Mouse (Mus musculus) small intestine, adult 2 months (tissue): ENCODE data around the gene Dll1. TPM values are rescaled to one million over a fixed set of nuclear protein-coding genes. Genes with fewer than 3 reads are reported as not detected.

Experiments
- H3K27ac ChIP-seq: fragments of 200-500 bp; 2 replicates; pipeline ENCODE4 v1.5.1; 2012; ENCODE audit warnings: low read depth, low read length, control low read depth, inconsistent platforms; ENCODE audit not compliant: insufficient read depth
- H3K27me3 ChIP-seq: fragments of 200-500 bp; 2 replicates; pipeline ENCODE4 v1.6.1; 2012; ENCODE audit warnings: mild to moderate bottlenecking, moderate library complexity, low read length, inconsistent platforms; ENCODE audit not compliant: control insufficient read depth, insufficient read depth
- H3K36me3 ChIP-seq: fragments of 200-500 bp; 2 replicates; pipeline ENCODE4 v1.6.1; 2012; ENCODE audit warnings: mild to moderate bottlenecking, low read length, control low read depth, inconsistent platforms; ENCODE audit not compliant: control insufficient read depth, insufficient read depth
- H3K4me1 ChIP-seq: fragments of 200-500 bp; 2 replicates; pipeline ENCODE4 v1.6.1; 2012; ENCODE audit warnings: low read length, inconsistent platforms, mixed read lengths; ENCODE audit not compliant: control insufficient read depth, insufficient read depth, insufficient read length
- H3K4me3 ChIP-seq: fragments of 200-500 bp; 2 replicates; pipeline ENCODE4 v1.5.1; 2012; ENCODE audit warnings: low read depth, mild to moderate bottlenecking, control low read depth, inconsistent platforms, low read length, moderate library complexity
- CTCF ChIP-seq: fragments of 200-500 bp; IDR thresholded peaks from 2 replicates; pipeline ENCODE4 v1.5.1; 2012; ENCODE audit warnings: low read depth, mild to moderate bottlenecking, control low read depth, inconsistent platforms, low read length, moderate library complexity, mixed read lengths; ENCODE audit not compliant: insufficient replicate concordance, insufficient read length; ENCODE audit errors: extremely low read depth
- POLR2A ChIP-seq: fragments of 200-500 bp; IDR thresholded peaks from 2 replicates; pipeline ENCODE4 v1.6.1; 2012; ENCODE audit warnings: low read depth, mild to moderate bottlenecking, control low read depth, inconsistent platforms, low read length, moderate library complexity
- WGBS: fragments of 180-500 bp; shearing (Covaris S2); methylation state at CpG from one replicate; pipeline ENCODE4 v1.1.7; 2018; 5-methylcytosine and 5-hydroxymethylcytosine counted together
- polyA plus RNA-seq: library from polyadenylated mRNA; depleted of rRNA; stranded (reverse); fragments of >200 nt; gene quantifications from 2 replicates; pipeline ENCODE4 v1.2.3, GENCODE M21; 2012

Dll1 gene
- polyA plus RNA-seq, 1 experiment = 52.5 TPM

DNA sequence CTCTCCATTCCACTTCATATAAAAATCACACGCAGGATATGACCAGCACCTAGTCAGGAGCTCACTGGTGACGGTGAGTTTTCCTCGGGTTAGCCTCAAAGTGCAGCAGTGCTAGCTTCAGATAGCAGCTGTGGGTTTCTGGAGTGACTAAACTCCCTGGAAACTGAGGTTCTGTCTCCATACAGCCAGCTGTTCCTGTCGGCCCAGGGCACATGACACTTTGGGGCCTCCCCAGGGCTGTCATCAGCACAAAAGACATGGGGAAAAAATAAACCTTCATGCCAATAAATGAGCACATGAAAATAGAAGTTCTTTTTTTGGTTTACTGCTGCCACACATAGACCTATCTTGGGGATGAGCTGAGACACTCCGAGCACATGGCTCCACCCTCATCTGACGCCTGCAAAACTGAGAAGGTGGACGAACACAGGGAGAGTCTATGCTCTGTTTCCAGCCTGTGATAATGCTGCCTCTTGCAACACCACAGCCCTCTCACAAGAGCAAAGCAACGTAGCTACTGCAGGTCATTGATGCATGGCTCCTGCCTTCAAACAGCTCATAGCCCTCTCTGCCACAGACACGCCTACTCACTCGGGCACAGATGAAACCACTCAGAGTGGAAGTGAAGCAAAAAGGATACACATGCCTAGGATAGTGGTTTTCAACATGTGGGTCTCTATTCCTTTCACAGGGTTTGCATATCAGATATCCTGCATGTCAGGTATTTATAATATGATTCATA is 23.6 kb downstream of the Dll1 start:
- Histone ChIP-seq H3K4me3 (no peak overlapping the region), H3K27ac (no peak overlapping the region), H3K27me3 (no peaks in the 10 kb centered on the region), H3K4me1 (peaks cover 24% of the 10 kb centered on the region; the same call in 1 of the 2 replicates), H3K36me3 (no peaks in the 10 kb centered on the region)
- 72% methylated on average over 10 of the region's 10 CpGs for WGBS
- TF ChIP-seq CTCF (no peak), POLR2A (no peak)

DNA sequence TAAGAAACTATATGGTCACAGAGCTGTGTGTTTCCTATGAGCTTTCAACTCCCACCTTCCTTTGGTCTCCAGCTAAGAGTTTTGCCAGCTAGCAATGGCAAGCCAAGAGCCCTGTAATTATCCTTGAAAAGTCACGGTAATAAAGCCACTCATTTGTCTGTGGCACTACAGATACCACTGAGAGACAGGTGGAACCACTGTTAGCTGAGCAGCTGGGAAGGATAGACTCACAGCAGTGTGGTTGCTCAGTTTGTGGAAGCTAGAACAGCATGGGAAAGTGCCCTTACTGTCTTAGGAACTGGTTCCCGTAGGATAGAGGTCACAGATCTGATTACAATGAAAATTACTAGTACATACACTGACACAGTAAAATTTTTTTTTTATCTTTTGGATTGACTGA is 26.5 kb downstream of the Dll1 start:
- no peaks in the 10 kb centered on the region for H3K27me3 ChIP-seq
- peaks cover 5% of the 10 kb centered on the region; the same call in 1 of the 2 replicates for H3K4me1 ChIP-seq
- no peak overlapping the region for H3K4me3 ChIP-seq
- no peak overlapping the region for H3K27ac ChIP-seq
- H3K36me3 ChIP-seq = no peaks in the 10 kb centered on the region
- TF ChIP-seq POLR2A (no peak), CTCF (no peak)
- WGBS = 45% methylated on average over 2 of the region's 2 CpGs

DNA sequence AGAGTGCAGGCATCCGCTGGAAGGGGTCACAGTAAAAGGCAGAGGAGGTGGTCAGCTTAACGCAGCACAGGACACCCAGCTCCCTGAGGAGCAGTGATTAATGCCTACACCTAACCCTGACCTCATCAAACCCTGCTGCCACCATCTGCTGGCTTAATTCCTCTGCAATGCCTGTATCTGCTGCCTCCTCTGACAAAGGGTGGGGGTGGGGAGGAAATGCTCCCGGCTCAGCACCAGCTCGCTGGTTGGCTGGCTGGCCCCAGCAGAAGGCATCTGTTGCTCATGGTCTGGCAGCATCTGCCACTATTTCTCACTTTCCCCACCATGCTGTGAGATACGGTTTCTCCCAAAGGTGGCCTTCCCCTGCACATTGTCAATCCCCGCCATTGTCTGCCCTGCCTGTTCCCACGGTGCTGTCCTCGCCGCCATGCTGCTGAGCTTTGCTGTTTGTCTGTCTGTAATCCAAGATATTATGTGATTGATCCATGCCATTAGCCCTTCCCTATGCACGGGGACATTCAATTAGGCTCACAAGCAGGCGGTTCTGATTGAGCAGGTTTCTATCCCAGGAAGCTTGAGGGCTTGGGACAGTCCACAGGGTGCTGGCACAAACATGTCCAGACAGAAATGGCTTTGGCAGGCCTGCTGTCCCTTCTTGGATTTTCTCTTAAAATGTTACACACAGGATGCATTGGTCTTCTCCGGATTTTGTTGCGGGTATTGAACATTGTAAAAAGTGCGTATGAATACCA is 33.4 kb downstream of the Dll1 start:
- no peaks in the 10 kb centered on the region for H3K36me3 ChIP-seq
- TF ChIP-seq POLR2A = no peak
- no peak for TF ChIP-seq CTCF
- no peak overlapping the region for H3K27ac ChIP-seq
- 45% methylated on average over 14 of the region's 14 CpGs for whole genome bisulfite sequencing
- H3K27me3 ChIP-seq = no peaks in the 10 kb centered on the region
- H3K4me3 ChIP-seq = no peak overlapping the region
- 0 out of 2 replicates have a peak, but pooled peaks cover 2% of the 10 kb centered on the region for H3K4me1 ChIP-seq

DNA sequence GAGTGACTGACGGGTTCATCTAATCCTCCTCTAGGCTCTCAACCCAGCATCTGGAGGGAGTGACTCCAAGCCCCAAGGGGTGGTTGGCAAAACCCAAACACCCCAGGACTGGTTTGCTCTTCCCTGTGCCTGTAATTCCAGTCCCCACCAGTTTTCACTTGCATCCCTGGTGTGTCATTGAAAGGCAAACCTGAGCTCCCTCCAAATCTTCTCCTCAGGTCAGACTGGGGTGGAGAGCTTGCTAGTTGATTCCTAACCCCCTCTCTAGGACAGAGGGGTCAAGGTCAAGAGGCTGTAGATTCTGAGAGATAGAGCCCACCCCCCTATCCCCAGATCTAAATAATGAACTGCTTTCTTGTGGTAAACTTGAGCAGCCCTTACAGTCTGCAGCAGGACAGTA is 38.8 kb downstream of the Dll1 start:
- 97% methylated on average over 1 of the region's 1 CpGs for WGBS
- no peaks in the 10 kb centered on the region for H3K27me3 ChIP-seq
- no peaks in the 10 kb centered on the region for H3K36me3 ChIP-seq
- H3K4me3 ChIP-seq = no peak overlapping the region
- no peak overlapping the region for H3K27ac ChIP-seq
- TF ChIP-seq CTCF = no peak
- no peak for TF ChIP-seq POLR2A
- H3K4me1 ChIP-seq = no peaks in the 10 kb centered on the region

DNA sequence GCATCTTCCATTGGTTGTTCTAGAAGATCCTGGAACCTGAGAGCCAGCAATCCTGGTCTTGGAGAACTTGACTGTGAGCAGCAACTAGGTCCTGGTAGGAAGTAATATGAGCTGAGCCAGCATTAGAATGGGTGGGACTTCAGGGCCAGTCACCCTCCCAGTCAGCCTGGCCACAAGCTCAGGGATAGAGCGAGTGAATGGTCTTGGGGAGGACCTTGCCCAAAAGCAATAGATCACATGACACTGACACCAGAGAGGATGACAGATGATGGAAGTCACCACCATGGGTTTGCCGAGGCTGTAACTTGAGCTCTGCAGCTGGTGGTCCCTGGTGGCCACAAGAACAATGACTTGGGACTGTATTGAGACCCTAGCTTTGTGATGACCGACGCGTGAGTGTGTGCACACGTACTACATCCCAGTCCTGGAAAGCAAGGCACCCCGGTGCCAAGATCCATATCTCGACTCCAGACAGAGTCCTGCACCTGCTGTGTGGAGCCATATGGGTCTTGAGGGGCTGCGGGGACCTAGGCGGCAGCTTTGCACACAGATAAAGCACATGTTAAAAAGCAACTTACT is 46.8 kb downstream of the Dll1 start:
- 92% methylated on average over 10 of the region's 10 CpGs for WGBS
- H3K4me3 ChIP-seq = no peak overlapping the region
- no peak overlapping the region for H3K27ac ChIP-seq
- no peaks in the 10 kb centered on the region for H3K36me3 ChIP-seq
- TF ChIP-seq POLR2A = no peak
- TF ChIP-seq CTCF = no peak
- H3K27me3 ChIP-seq = no peaks in the 10 kb centered on the region
- H3K4me1 ChIP-seq = no peaks in the 10 kb centered on the region

DNA sequence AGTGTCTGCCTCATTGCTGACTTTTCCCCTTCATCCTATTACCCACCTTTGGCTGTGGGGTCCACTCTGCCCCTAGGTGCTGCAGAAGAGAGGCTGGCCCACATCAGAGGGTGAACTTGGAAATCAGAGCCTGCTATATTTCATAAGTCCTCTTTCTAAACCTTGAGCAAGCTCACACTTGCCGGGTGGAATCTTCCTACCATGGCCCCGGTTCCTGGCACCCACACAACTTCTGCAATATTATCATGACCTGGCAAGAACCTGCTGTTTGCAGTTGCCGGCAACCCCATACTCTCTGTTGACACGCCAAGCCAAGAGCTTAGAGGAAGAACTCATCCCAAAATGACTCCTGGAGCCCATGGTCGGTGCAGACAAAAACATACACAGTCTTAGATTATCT is 49.6 kb downstream of the Dll1 start:
- Histone ChIP-seq H3K27ac (no peak overlapping the region), H3K27me3 (no peaks in the 10 kb centered on the region), H3K4me1 (no peaks in the 10 kb centered on the region), H3K36me3 (no peaks in the 10 kb centered on the region), H3K4me3 (no peak overlapping the region)
- TF ChIP-seq CTCF (no peak), POLR2A (no peak)
- 53% methylated on average over 5 of the region's 5 CpGs for WGBS
